In genomic region chr8:61275463-61276356, GRCm38 (mm10) we compare ENCODE assay signal across 9 mouse cellular contexts. TPM values are rescaled to one million over a fixed set of nuclear protein-coding genes. Genes with fewer than 3 reads are reported as not detected.
DNase-seq lines count a peak whose midpoint lies in the region; ATAC-seq lines count a peak whose summit lies in the region.
"Had no signal": no experiment of that assay in that cellular context is flagged by ENCODE, and none has a peak within 500 bp of the region (broad histone marks: within the 10 kb centered on the region; RNA-seq: fewer than 3 reads in every experiment).

No protein-coding gene starts in this region.

- H3K4me3 ChIP-seq in heart, embryonic 16.5 days (ENCODE audit: low read length) = no peak overlapping the region
- no peak overlapping the region for H3K4me3 ChIP-seq in limb, embryonic 10.5 days
- H3K4me3 ChIP-seq: midbrain, embryonic 12.5 days had no signal

- 52% methylated on average over 11 of the region's 11 CpGs for whole genome bisulfite sequencing in heart, embryonic 16.5 days
- 83% methylated on average over 11 of the region's 11 CpGs for WGBS in limb, embryonic 10.5 days

- H3K27me3 ChIP-seq in heart, embryonic 16.5 days (ENCODE audit: control insufficient read depth, insufficient read depth, low read length) = no peaks in the 10 kb centered on the region
- H3K27me3 ChIP-seq in limb, embryonic 10.5 days (ENCODE audit: low read depth, poor library complexity, severe bottlenecking) = no peaks in the 10 kb centered on the region
- H3K27me3 ChIP-seq: midbrain, embryonic 12.5 days had no signal

- ATAC-seq in heart, embryonic 16.5 days (replicated peaks; ENCODE audit: extremely low read depth, insufficient read depth, low FRiP score) = no peak
- no peak; the same call in 1 of the 2 replicates for ATAC-seq in megakaryocyte-erythroid progenitor cell, adult 5-6 weeks (replicated peaks; ENCODE audit: low FRiP score, low TSS enrichment, poor library complexity, severe bottlenecking)

- peaks cover 31% of the 10 kb centered on the region for H3K4me1 ChIP-seq in heart, embryonic 16.5 days (ENCODE audit: control insufficient read depth, insufficient read depth, low read length)
- H3K4me1 ChIP-seq in limb, embryonic 10.5 days = peaks cover 41% of the 10 kb centered on the region

- H3K36me3 ChIP-seq in heart, embryonic 16.5 days (ENCODE audit: control insufficient read depth, insufficient read depth) = no peaks in the 10 kb centered on the region
- peaks cover 4% of the 10 kb centered on the region; the same call in 1 of the 2 replicates for H3K36me3 ChIP-seq in limb, embryonic 10.5 days
- H3K36me3 ChIP-seq: midbrain, embryonic 12.5 days had no signal

- peak overlapping the region; percentile 50 for H3K27ac ChIP-seq in heart, embryonic 16.5 days (ENCODE audit: low read length)
- H3K27ac ChIP-seq in limb, embryonic 10.5 days = peak overlapping the region; percentile 42; the same call in 1 of the 2 replicates

- DNase-seq in heart, adult 9 months (ENCODE audit: low spot score in 2 of 2) = no peak
- DNase-seq in CD4-positive helper T cell, adult 2 months (ENCODE audit: low read depth, low spot score) = peak; percentile 54
- peak; percentile 79 for DNase-seq in induced T-regulatory cell, adult 2 months (ENCODE audit: low read depth)
- DNase-seq in limb, embryonic 10.5 days (ENCODE audit: low spot score) = no peak
- DNase-seq in MN1 (ENCODE audit: low spot score) = no peak
- DNase-seq in thymus, adult 18-20 months = no peak

- no peak overlapping the region for H3K4me2 ChIP-seq in heart, embryonic 16.5 days (ENCODE audit: low read depth, low read length)
- H3K4me2 ChIP-seq: midbrain, embryonic 12.5 days had no signal

- H3K9ac ChIP-seq in heart, embryonic 16.5 days (ENCODE audit: low read length) = no peak overlapping the region
- H3K9ac ChIP-seq: midbrain, embryonic 12.5 days had no signal

- H3K9me3 ChIP-seq in heart, embryonic 16.5 days (replicated peaks; ENCODE audit: control insufficient read depth, low read length) = no peaks in the 10 kb centered on the region
- H3K9me3 ChIP-seq in limb, embryonic 10.5 days (replicated peaks) = no peaks in the 10 kb centered on the region
- H3K9me3 ChIP-seq: midbrain, embryonic 12.5 days had no signal

RNA-seq across cellular contexts. Expression of gene Sh3rf1, which starts 52.0 kb away (rescaled TPM):
- 4.9 and 5.3 TPM in 2 replicates for polyA plus RNA-seq in heart, embryonic 16.5 days (2015; fragmentation: Nextera tagmentation; extraction: Ambion mirVana)
- 7.7 and 7.8 TPM in 2 replicates for polyA plus RNA-seq in limb, embryonic 10.5 days (2016; fragmentation: Nextera tagmentation; extraction: Ambion mirVana)
- 1.8 and 2.8 TPM in 2 replicates for total RNA-seq in megakaryocyte-erythroid progenitor cell, adult 5-6 weeks (2014; fragmentation: Nextera tagmentation)
- 0.14 and 0.91 TPM in 2 replicates for total RNA-seq in megakaryocyte-erythroid progenitor cell, adult 5-6 weeks (2017)

Comparison
In these comparisons a context has a peak if more than half of its experiments do, and no peak if none do; other contexts are left out.
1. DNase-seq: peak in CD4-positive helper T cell, adult 2 months (single experiment) and induced T-regulatory cell, adult 2 months (single experiment); none in heart, adult 9 months (0 of 2), limb, embryonic 10.5 days (single experiment), MN1 (single experiment) and thymus, adult 18-20 months (0 of 2).